Mouse (Mus musculus) stomach, embryonic 14.5 days (tissue): ENCODE results near the gene Bptf. TPM values are rescaled to one million over a fixed set of nuclear protein-coding genes. Genes with fewer than 3 reads are reported as not detected.
A peak's percentile ranks its signal among the peaks of the same experiment; 100 is the strongest.
"Not testable (repeated sequence)": the region's sequence is repeated elsewhere in the genome, so short reads cannot be mapped to it uniquely, and the experiment has no call there.

ENCODE experiments used
- ATAC-seq: fragments of 200-750 bp; cut with Nextera tagmentation; 2 replicates; pipeline ENCODE4 v1.8.0; 2017; ENCODE audit warnings: low read depth, moderate TSS enrichment; ENCODE audit not compliant: insufficient number of reproducible peaks, insufficient read depth, low FRiP score
- H3K27ac ChIP-seq: fragments of 300-500 bp; sonication (generic); 2 replicates; pipeline ENCODE4 v1.5.1; 2014; ENCODE audit warnings: mild to moderate bottlenecking, low read length, moderate library complexity, mixed read lengths
- H3K27me3 ChIP-seq: fragments of 300-500 bp; sonication (generic); 2 replicates; pipeline ENCODE4 v1.6.1; 2014; ENCODE audit warnings: low read length, control low read depth, mixed read lengths; ENCODE audit not compliant: control insufficient read depth, insufficient read depth
- H3K36me3 ChIP-seq: fragments of 300-500 bp; sonication (generic); 2 replicates; pipeline ENCODE4 v1.6.1; 2014; ENCODE audit warnings: mild to moderate bottlenecking, control low read depth, low read length, moderate library complexity, mixed read lengths; ENCODE audit not compliant: control insufficient read depth, insufficient read depth
- H3K4me1 ChIP-seq: fragments of 300-500 bp; sonication (generic); 2 replicates; pipeline ENCODE4 v1.6.1; 2014; ENCODE audit warnings: low read length, control low read depth, mixed read lengths; ENCODE audit not compliant: control insufficient read depth, insufficient read depth
- H3K4me2 ChIP-seq: fragments of 300-500 bp; sonication (generic); replicated peaks from 2 replicates; pipeline ENCODE4 v1.6.1; 2014; ENCODE audit warnings: low read depth, low read length, control low read depth
- H3K4me3 ChIP-seq: fragments of 300-500 bp; sonication (generic); 2 replicates; pipeline ENCODE4 v1.5.1; 2014; ENCODE audit warnings: low read depth, low read length, control low read depth
- H3K9ac ChIP-seq: fragments of 300-500 bp; sonication (generic); replicated peaks from 2 replicates; pipeline ENCODE4 v1.6.1; 2014; ENCODE audit warnings: low read depth, mild to moderate bottlenecking, control low read depth, low read length, moderate library complexity, mixed read lengths
- H3K9me3 ChIP-seq: fragments of 300-500 bp; sonication (generic); 2 replicates; pipeline ENCODE4 v1.6.1; 2016; ENCODE audit warnings: low read depth, low read length, control low read depth; ENCODE audit not compliant: control insufficient read depth
- WGBS: fragments of 180-500 bp; shearing (Covaris S2); extraction: QIAGEN DNeasy Blood & Tissue Kit; methylation state at CpG from one replicate; pipeline ENCODE4 v1.1.7; 2014; 5-methylcytosine and 5-hydroxymethylcytosine counted together
- polyA plus RNA-seq: library from polyadenylated mRNA; unstranded; fragments of >200 nt; fragmentation: Nextera tagmentation; extraction: Ambion mirVana; gene quantifications from 2 replicates; pipeline ENCODE4 v1.2.1, GENCODE M21; 2014

The Bptf gene
- polyA plus RNA-seq, 1 experiment from 2014 or later = 57.0 TPM

GRCm38 (mm10) chr11:107063067-107063466, 68.9 kb downstream of the Bptf start:
- no peak overlapping the region for H3K9ac ChIP-seq
- no peaks in the 10 kb centered on the region for H3K27me3 ChIP-seq
- 93% methylated on average over 3 of the region's 3 CpGs for WGBS
- no peaks in the 10 kb centered on the region for H3K4me1 ChIP-seq
- H3K4me2 ChIP-seq = no peak overlapping the region
- no peaks in the 10 kb centered on the region for H3K9me3 ChIP-seq
- H3K36me3 ChIP-seq = peaks cover 92% of the 10 kb centered on the region
- ATAC-seq = no peak
- no peak overlapping the region for H3K27ac ChIP-seq
- H3K4me3 ChIP-seq = no peak overlapping the region

DNA sequence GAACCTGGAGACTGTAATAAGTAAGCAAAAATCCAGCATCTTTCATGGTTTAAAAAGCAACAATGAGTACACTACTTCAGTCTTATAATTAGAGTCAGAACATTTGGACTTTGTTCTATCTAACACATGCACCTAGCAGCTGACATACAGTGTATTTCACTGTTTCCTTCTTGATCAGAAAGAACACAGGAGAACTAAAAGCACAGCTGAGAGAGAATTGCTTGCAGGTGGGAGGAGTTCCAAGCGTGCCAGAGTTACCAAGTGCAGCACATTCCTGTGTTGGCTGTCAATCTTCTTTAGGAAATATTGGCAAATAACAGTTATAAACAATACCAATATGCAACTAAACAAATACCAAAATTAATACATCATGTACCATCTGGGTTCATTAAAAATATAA, 71.0 kb downstream of the Bptf start:
- Histone ChIP-seq H3K4me3 (no peak overlapping the region), H3K9me3 (no peaks in the 10 kb centered on the region), H3K4me2 (no peak overlapping the region), H3K27ac (no peak overlapping the region), H3K27me3 (no peaks in the 10 kb centered on the region), H3K4me1 (no peaks in the 10 kb centered on the region), H3K9ac (no peak overlapping the region), H3K36me3 (peaks cover 92% of the 10 kb centered on the region)
- WGBS = 84% methylated on average over 1 of the region's 1 CpGs
- no peak for ATAC-seq

- not testable (repeated sequence) for ATAC-seq, H3K9me3 ChIP-seq, H3K27me3 ChIP-seq, H3K4me2 ChIP-seq, H3K9ac ChIP-seq, H3K4me1 ChIP-seq, H3K4me3 ChIP-seq, H3K27ac ChIP-seq
- H3K36me3 ChIP-seq = peaks cover 92% of the 10 kb centered on the region
- WGBS = 95% methylated on average over 3 of the region's 3 CpGs
Measured at GRCm38 (mm10) chr11:107059634-107060033, 72.3 kb downstream of the Bptf start.

DNA sequence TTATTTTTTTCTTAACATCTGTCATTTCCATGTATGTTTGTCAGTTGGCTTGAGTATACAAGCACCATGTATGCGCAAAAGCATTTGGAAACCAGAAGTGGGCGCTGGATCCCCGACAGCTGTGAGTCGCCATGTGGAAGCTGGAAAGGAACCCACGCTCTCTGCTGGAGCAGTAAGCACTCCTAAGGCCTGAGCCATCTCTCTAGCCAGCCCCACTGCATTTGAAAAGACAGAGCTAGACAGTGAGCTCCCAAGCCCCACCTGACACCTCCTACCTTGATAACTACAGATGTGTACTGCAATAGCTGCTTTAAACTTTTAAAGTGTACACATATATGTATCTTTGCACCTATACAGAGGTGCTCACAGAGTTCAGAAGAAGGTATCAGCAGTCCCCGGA, 74.5 kb downstream of the Bptf start:
- ATAC-seq = no peak
- Histone ChIP-seq H3K9ac (no peak overlapping the region), H3K27ac (no peak overlapping the region), H3K4me3 (no peak overlapping the region), H3K4me2 (no peak overlapping the region), H3K27me3 (no peaks in the 10 kb centered on the region), H3K9me3 (no peaks in the 10 kb centered on the region), H3K4me1 (no peaks in the 10 kb centered on the region), H3K36me3 (peaks cover 96% of the 10 kb centered on the region)
- WGBS = 85% methylated on average over 6 of the region's 6 CpGs

DNA sequence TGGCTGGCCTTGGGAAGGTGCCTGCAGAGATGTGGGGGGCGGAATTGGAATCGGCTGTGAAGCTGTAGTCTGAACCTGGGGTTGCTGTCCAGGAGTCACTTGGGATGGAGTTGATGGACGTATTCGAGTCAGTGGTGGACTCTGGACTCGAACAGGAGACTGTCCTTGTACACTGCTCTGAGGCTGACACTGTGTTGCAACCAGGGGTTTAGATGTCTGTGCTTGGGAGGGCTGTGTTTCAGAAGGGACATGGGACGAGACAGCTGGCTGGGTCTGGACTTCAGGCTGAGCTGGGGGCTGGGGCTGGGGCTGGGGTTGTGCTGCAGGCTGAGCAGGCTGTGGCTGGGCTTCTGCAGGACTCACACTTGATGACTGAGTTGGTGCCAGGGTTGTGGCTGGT, 77.1 kb downstream of the Bptf start:
- 94% methylated on average over 6 of the region's 6 CpGs for WGBS
- Histone ChIP-seq H3K9ac (no peak overlapping the region), H3K4me3 (no peak overlapping the region), H3K27ac (no peak overlapping the region), H3K4me2 (no peak overlapping the region), H3K9me3 (no peaks in the 10 kb centered on the region), H3K4me1 (no peaks in the 10 kb centered on the region), H3K27me3 (no peaks in the 10 kb centered on the region), H3K36me3 (peaks cover 81% of the 10 kb centered on the region)
- ATAC-seq = no peak

- Histone ChIP-seq H3K9me3 (no peaks in the 10 kb centered on the region), H3K36me3 (peaks cover 35% of the 10 kb centered on the region), H3K4me3 (no peak overlapping the region), H3K4me1 (no peaks in the 10 kb centered on the region), H3K27ac (no peak overlapping the region), H3K9ac (no peak overlapping the region), H3K27me3 (no peaks in the 10 kb centered on the region), H3K4me2 (no peak overlapping the region)
- ATAC-seq = no peak
- 87% methylated on average over 15 of the region's 15 CpGs for WGBS
Measured at GRCm38 (mm10) chr11:107046766-107047620, 84.9 kb downstream of the Bptf start.

DNA sequence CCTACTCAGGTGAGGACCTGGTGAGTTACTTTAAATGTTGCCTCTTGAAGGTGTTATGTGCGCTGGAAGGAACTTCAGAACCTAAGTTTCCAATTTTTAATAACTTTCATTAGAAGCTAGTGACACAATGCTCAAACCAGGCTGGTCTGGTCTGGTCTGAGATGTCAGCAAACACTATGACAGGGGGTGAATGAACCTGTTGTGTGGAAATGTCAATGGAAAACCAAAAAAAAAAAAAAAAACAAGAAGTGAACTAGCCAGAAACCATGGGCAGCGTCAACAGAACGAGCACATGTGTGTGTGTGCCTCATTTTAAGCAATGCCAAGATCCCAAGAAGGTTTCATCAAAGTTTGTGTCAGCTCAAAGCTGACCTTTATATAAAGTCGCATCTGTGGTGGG, 86.4 kb downstream of the Bptf start:
- WGBS = 87% methylated on average over 4 of the region's 4 CpGs
- H3K27me3 ChIP-seq = no peaks in the 10 kb centered on the region
- H3K9me3 ChIP-seq = no peaks in the 10 kb centered on the region
- H3K4me2 ChIP-seq = no peak overlapping the region
- H3K36me3 ChIP-seq = peaks cover 43% of the 10 kb centered on the region
- H3K27ac ChIP-seq = no peak overlapping the region
- H3K9ac ChIP-seq = no peak overlapping the region
- ATAC-seq = no peak
- no peaks in the 10 kb centered on the region for H3K4me1 ChIP-seq
- no peak overlapping the region for H3K4me3 ChIP-seq

DNA sequence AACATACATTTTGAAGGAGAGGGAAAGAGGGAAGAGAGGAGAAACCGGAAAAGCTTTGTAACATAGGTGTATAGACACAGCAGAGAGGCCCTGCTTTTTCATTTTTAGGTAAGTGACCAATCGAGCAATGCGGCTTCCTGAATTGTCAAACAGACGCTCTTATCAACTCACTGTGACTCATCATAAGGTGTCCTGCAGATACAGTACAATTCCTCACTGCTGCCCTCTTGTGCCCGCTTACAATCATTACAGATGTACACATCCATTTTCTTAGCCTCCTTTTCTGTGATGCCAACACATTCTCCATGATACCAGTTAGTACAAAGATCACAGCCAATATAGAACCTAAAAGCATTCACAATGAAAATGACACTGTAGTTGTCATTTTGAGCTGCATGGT, 87.6 kb downstream of the Bptf start:
- H3K4me3 ChIP-seq = no peak overlapping the region
- H3K36me3 ChIP-seq = peaks cover 53% of the 10 kb centered on the region
- H3K27me3 ChIP-seq = no peaks in the 10 kb centered on the region
- no peaks in the 10 kb centered on the region for H3K9me3 ChIP-seq
- no peak overlapping the region for H3K27ac ChIP-seq
- no peaks in the 10 kb centered on the region for H3K4me1 ChIP-seq
- ATAC-seq = no peak
- 46% methylated on average over 5 of the region's 5 CpGs for WGBS
- H3K9ac ChIP-seq = no peak overlapping the region
- H3K4me2 ChIP-seq = no peak overlapping the region

- WGBS = 92% methylated on average over 11 of the region's 11 CpGs
Measured at GRCm38 (mm10) chr11:107043361-107043760, 88.6 kb downstream of the Bptf start.

More at GRCm38 (mm10) chr11:107043361-107043760, 88.6 kb downstream of the Bptf start:
- H3K9ac ChIP-seq = no peak overlapping the region
- no peaks in the 10 kb centered on the region for H3K27me3 ChIP-seq
- no peaks in the 10 kb centered on the region for H3K4me1 ChIP-seq
- ATAC-seq = 0 out of 2 replicates have a peak, but pooled peaks have one; percentile 23
- peaks cover 54% of the 10 kb centered on the region for H3K36me3 ChIP-seq
- no peaks in the 10 kb centered on the region for H3K9me3 ChIP-seq
- no peak overlapping the region for H3K4me2 ChIP-seq
- no peak overlapping the region for H3K27ac ChIP-seq
- no peak overlapping the region for H3K4me3 ChIP-seq
